Mouse (Mus musculus) Patski (cell line): ENCODE data around the gene Gm47969. TPM values are rescaled to one million over a fixed set of nuclear protein-coding genes. Genes with fewer than 3 reads are reported as not detected.

Experiments
- ATAC-seq: fragments of 100-300 bp; one replicate; pipeline ENCODE4 v1.8.0; 2021
- CTCF ChIA-PET: fragments of 350-600 bp; sonication (Branson Sonifier 250); formaldehyde crosslinking; loops from one replicate; lab custom pipeline; 2022; ENCODE audit warnings: inconsistent platforms; lab: Charles Lee
- POLR2A ChIA-PET: fragments of 350-600 bp; sonication (Branson Sonifier 250); formaldehyde crosslinking; loops from one replicate; lab custom pipeline; 2022; ENCODE audit warnings: antibody characterized with exemption, inconsistent platforms; lab: Charles Lee
- DNase-seq: peaks from one replicate; pipeline ENCODE4 v3.0.0-alpha.2; 2011; ENCODE audit warnings: low read depth, low spot score
- H3K27me3 ChIP-seq: fragments of 371-371 bp; one replicate; pipeline ENCODE4 v1.5.1; 2021
- CTCF ChIP-seq: fragments of 100-300 bp; IDR thresholded peaks from one replicate; pipeline ENCODE4 v1.5.1; 2021
- in situ Hi-C: fragments of 300-500 bp; cut with MboI; formaldehyde crosslinking; loops from 3 replicates; pipeline ENCODE4 v1.11.1; 2018; ENCODE audit warnings: low pct_unique_long_range_greater_than_20kb, mixed read lengths
- polyA plus RNA-seq: library from polyadenylated mRNA; unstranded; gene quantifications from one replicate; pipeline ENCODE4 v1.2.3, GENCODE M21; 2021

Gm47969 gene
- polyA plus RNA-seq, 1 experiment from 2014 or later: not detected

GRCm38 (mm10) chr1:83036892-83037667 lies 7.7 kb upstream of the Gm47969 start:
- ChIA-PET POLR2A (interaction anchor here (0.6 kb wide), 1 partner anchor 1097 kb away, joined by 3 read pairs; no protein-coding TSS in a partner anchor), CTCF (interaction anchor here (1.4 kb wide), 1 partner anchor 39 kb away, joined by 3 read pairs; no protein-coding TSS in a partner anchor)
- peaks cover 15% of the 10 kb centered on the region for H3K27me3 ChIP-seq
- no peak for ATAC-seq
- no peak for TF ChIP-seq CTCF
- in situ Hi-C loops: no loop called here
- DNase-seq: no peak

GRCm38 (mm10) chr1:83038109-83038672 lies 6.5 kb upstream of the Gm47969 start, which contains the start of gene Slc19a3:
Gene Slc19a3, minus strand, starts transcription at chr1:83038448.
- no peak for ATAC-seq
- CTCF ChIA-PET: no interaction called here

GRCm38 (mm10) chr1:83039080-83039479 lies 5.7 kb upstream of the Gm47969 start:
- TF ChIP-seq CTCF: no peak
- in situ Hi-C loops: no loop called here
- peaks cover 15% of the 10 kb centered on the region for H3K27me3 ChIP-seq
- ATAC-seq: no peak
- CTCF ChIA-PET: no interaction called here
- POLR2A ChIA-PET: no interaction called here
- no peak for DNase-seq

More at GRCm38 (mm10) chr1:83038109-83038672, 6.5 kb upstream of the Gm47969 start, which contains the start of gene Slc19a3:
- TF ChIP-seq CTCF: no peak
- in situ Hi-C loops: no loop called here
- no peak for DNase-seq
- peaks cover 15% of the 10 kb centered on the region for H3K27me3 ChIP-seq
- POLR2A ChIA-PET: no interaction called here

DNA sequence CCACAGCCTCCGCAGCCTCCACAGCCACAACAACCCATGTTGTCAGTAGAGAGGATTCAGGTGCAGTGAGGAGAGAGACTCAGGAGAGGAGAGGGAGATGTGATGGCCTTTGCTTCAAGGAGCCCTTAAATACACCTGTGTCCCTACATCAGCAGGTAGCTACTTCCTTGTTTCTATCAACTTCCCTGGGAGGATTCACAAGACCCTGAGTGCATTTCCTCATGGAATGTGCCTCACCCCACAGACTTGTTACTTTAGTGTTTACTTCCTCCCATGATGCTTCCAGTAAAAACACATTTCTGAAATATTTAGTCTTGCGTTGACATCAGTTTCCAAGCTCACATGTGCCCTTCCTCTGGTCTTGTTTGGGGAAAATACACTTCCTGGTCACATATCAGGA lies 2.4 kb upstream of the Gm47969 start, which contains the start of gene Krtap28-10:
Gene Krtap28-10 (minus strand): TSS at position 101 of the 400 bp plus-strand sequence.
- ChIA-PET POLR2A (no interaction called here), CTCF (no interaction called here)
- in situ Hi-C loops: no loop called here
- no peak for TF ChIP-seq CTCF
- no peak for ATAC-seq
- H3K27me3 ChIP-seq: peaks cover 26% of the 10 kb centered on the region
- DNase-seq: no peak

- H3K27me3 ChIP-seq: no peaks in the 10 kb centered on the region
- ChIA-PET CTCF (no interaction called here), POLR2A (interaction anchor here (0.7 kb wide), 1 partner anchor 29 kb away, joined by 3 read pairs; no protein-coding TSS in a partner anchor)
- in situ Hi-C loops: no loop called here
- no peak for ATAC-seq
- TF ChIP-seq CTCF: no peak
- no peak for DNase-seq
Measured at GRCm38 (mm10) chr1:83058481-83058880, 13.7 kb downstream of the Gm47969 start.

DNA sequence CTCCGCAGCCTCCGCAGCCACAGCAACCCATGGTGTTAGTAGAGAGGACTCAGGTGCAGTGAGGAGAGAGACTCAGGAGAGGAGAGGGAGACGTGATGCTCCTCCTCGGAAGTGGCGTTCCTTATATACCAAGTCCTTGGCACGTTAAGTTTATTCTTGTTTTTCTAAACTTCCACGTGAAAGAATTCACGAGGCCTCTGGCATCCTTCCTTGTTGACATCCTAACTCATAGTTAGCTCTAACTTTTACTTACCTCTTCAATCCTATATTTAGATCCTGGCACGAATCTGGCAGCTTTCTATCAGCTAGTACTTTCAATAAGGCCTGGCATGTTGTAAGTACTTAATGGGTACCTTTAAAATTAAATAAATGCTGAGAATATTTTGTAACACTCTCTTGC lies 14.5 kb downstream of the Gm47969 start, which contains the start of gene A030005K14Rik:
Gene A030005K14Rik (minus strand): TSS at position 101 of the 400 bp plus-strand sequence.
- in situ Hi-C loops: no loop called here
- no peaks in the 10 kb centered on the region for H3K27me3 ChIP-seq
- TF ChIP-seq CTCF: no peak
- ChIA-PET POLR2A (no interaction called here), CTCF (interaction anchor here (0.9 kb wide), 1 partner anchor 20 kb away, joined by 3 read pairs; no protein-coding TSS in a partner anchor)
- DNase-seq (no peak), ATAC-seq (no peak)

DNA sequence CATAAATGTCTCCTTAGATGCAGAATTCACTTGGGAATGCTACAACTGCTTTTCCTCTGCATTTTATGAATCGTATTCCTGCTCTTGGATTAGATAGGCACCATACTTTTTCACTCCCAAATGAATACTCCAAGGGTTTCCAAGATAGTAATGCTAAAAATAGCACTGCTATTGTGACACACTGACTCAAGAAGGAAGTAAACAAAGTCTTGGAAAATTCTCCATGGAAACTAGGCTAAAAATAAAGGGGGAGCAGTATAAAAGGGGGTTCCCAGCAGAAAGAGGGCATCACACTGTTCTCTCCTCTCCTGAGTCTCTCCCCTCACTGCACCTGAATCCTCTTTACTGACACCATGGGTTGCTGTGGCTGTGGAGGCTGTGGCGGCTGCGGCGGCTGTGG lies 15.9 kb downstream of the Gm47969 start, which contains the start of gene Krtap28-13:
Gene Krtap28-13 (plus strand): TSS at position 288 of the 400 bp plus-strand sequence.
- no peak for ATAC-seq
- no peak for TF ChIP-seq CTCF

DNA sequence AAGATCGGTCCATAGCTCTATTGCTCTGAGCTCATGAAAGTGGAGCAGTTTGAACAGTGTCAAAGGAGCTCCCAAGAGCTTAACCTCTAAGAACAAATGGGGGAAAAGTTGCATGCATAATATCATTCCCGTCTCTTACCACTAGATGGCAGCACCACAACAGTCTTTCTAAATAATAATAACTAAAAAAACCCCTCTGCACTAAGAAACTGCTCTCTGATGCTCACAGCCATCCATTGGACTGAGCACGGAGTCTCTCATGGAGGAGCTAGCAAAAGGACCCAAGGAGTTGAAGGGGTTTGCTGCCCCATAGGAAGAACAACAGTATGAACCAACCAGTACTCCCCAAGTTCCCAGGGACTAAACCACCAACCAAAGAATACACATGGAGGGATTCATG lies 20.1 kb downstream of the Gm47969 start:
- in situ Hi-C loops: loop anchor here (5.0 kb wide), 2 partner anchors 117 to 652 kb away; no protein-coding TSS in a partner anchor
- H3K27me3 ChIP-seq: no peaks in the 10 kb centered on the region
- ChIA-PET POLR2A (no interaction called here), CTCF (interaction anchor here (0.7 to 4.2 kb wide), 20 partner anchors 9 to 126 kb away, joined by 3 to 23 read pairs (median 6); no protein-coding TSS in a partner anchor)
- TF ChIP-seq CTCF: peak; percentile 79
- no peak for DNase-seq
- peak; percentile 51 for ATAC-seq

More for the DNA sequence above, 15.9 kb downstream of the Gm47969 start, which contains the start of gene Krtap28-13:
- no peaks in the 10 kb centered on the region for H3K27me3 ChIP-seq
- POLR2A ChIA-PET: no interaction called here
- no peak for DNase-seq
- in situ Hi-C loops: loop anchor here (5.0 kb wide), 2 partner anchors 122 to 657 kb away; no protein-coding TSS in a partner anchor
- CTCF ChIA-PET: no interaction called here

GRCm38 (mm10) chr1:83066577-83066976 lies 21.8 kb downstream of the Gm47969 start:
- POLR2A ChIA-PET: no interaction called here
- in situ Hi-C loops: no loop called here
- no peak for ATAC-seq
- no peaks in the 10 kb centered on the region for H3K27me3 ChIP-seq
- no peak for DNase-seq
- CTCF ChIA-PET: interaction anchor here (1.1 to 4.2 kb wide), 3 partner anchors 9 to 121 kb away, joined by 4 to 16 read pairs (median 16); no protein-coding TSS in a partner anchor
- no peak for TF ChIP-seq CTCF

GRCm38 (mm10) chr1:83067205-83067604 lies 22.5 kb downstream of the Gm47969 start:
- POLR2A ChIA-PET: no interaction called here
- no peaks in the 10 kb centered on the region for H3K27me3 ChIP-seq
- DNase-seq (no peak), ATAC-seq (no peak)
- CTCF ChIA-PET: interaction anchor here (1.1 to 4.2 kb wide), 2 partner anchors 9 to 11 kb away, joined by 4 to 16 read pairs; no protein-coding TSS in a partner anchor
- TF ChIP-seq CTCF: no peak
- in situ Hi-C loops: no loop called here
